Mouse (Mus musculus) olfactory bulb, adult 2 months (tissue): ENCODE measurements around the gene Utrn. TPM values are rescaled to one million over a fixed set of nuclear protein-coding genes. Genes with fewer than 3 reads are reported as not detected.

Experiments
- H3K27ac ChIP-seq: fragments of 200-500 bp; 2 replicates; pipeline ENCODE4 v1.5.1; 2012; ENCODE audit warnings: low read depth, low read length; ENCODE audit not compliant: insufficient read depth
- H3K4me1 ChIP-seq: fragments of 200-500 bp; 2 replicates; pipeline ENCODE4 v1.6.1; 2012; ENCODE audit warnings: low read length; ENCODE audit not compliant: control insufficient read depth, insufficient read depth
- H3K4me3 ChIP-seq: fragments of 200-500 bp; 2 replicates; pipeline ENCODE4 v1.5.1; 2012; ENCODE audit warnings: mild to moderate bottlenecking, low read depth, low read length, moderate library complexity; ENCODE audit not compliant: insufficient read depth
- CTCF ChIP-seq: fragments of 200-500 bp; IDR thresholded peaks from 2 replicates; pipeline ENCODE4 v1.5.1; 2012; ENCODE audit warnings: low read depth, mild to moderate bottlenecking, low read length, moderate library complexity; ENCODE audit not compliant: insufficient read depth
- POLR2A ChIP-seq: fragments of 200-500 bp; IDR thresholded peaks from 2 replicates; pipeline ENCODE4 v1.6.1; 2012; ENCODE audit warnings: mild to moderate bottlenecking, low read depth, low read length, moderate library complexity; ENCODE audit not compliant: insufficient read depth
- WGBS: fragments of 180-500 bp; shearing (Covaris S2); methylation state at CpG from one replicate; pipeline ENCODE4 v1.1.7; 2018; 5-methylcytosine and 5-hydroxymethylcytosine counted together
- polyA plus RNA-seq: library from polyadenylated mRNA; stranded (reverse); fragments of >200 nt; gene quantifications from 2 replicates; pipeline ENCODE4 v1.2.4, GENCODE M21; 2012; ENCODE audit warnings: low replicate concordance; ENCODE audit not compliant: missing spikeins, insufficient read depth, insufficient read length

Utrn gene
- polyA plus RNA-seq, 1 experiment: 80.1 TPM

DNA sequence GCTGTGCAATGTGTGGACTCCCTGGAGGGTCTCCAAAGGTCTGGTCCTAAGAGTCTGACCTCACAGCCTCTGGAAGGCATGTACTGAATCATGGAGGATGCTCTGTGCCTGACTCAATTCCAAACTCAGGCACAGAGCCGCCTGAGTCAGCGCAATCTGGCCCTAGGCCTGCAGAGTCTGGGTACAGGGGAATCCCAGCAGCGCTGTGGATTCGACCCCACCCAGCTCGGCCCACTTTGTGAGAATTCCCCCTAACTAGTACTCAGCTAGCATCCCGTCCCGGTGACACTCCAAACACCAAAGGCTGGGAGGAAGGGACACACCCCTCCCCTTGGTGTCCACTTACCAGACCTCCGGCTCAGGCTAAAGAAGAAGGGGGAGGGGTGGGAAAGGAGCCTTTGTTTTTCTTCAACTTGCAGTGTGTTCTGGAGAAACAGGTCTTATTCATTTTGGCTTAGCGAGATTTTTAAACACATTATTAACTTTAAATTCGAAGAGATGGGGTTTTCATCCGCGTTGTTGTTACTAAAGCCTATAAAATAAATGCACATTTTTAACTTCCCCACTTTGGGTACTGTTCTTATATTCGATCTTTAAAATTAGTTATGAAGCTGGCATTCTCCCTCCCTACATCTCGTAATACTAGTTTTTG is 9.6 kb upstream of the Utrn start:
- Histone ChIP-seq H3K4me3 (no peak overlapping the region), H3K4me1 (no peaks in the 10 kb centered on the region), H3K27ac (no peak overlapping the region)
- no peak for TF ChIP-seq POLR2A
- 34% methylated on average over 14 of the region's 14 CpGs for WGBS

DNA sequence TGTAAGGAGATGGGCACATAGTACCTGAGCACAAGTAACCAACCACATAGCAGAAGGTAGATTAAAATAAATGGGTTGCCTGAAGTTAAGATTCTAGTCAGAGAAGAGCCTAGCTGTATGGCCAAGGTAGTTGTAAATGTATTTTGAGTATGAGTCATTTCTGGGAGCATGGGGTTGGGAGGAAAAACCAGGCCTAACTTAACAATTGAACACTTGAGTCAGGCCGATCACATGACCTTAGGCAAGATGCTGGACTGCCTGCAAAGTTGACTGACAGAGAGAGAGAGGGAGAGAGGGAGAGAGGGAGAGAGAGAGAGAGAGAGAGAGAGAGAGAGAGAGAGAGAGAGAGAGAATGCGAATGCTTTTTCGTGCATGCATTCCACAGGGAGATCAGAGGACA is 7.3 kb upstream of the Utrn start:
- TF ChIP-seq POLR2A (no peak), CTCF (no peak)
- H3K4me3 ChIP-seq: no peak overlapping the region
- WGBS: 88% methylated on average over 3 of the region's 3 CpGs
- H3K4me1 ChIP-seq: no peaks in the 10 kb centered on the region
- no peak overlapping the region for H3K27ac ChIP-seq

DNA sequence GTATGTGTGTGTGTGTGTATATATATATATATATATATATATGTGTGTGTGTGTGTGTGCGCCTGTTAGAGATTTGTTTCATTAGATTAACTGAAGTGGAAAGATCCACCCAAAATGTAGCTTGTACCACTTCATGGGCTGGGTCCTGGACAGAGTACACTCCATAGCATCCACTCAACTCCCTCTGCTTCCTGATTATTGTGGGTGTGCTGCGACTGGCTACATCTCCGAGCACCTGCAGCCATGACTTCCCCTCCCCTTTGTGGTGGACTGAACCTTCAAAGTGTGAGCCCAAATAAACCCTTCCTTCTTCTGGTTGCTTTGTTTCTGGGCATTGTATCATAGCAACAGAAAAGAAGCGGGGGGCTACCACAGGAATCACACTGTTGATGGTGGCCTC is 6.2 kb upstream of the Utrn start:
- WGBS: 95% methylated on average over 4 of the region's 4 CpGs

DNA sequence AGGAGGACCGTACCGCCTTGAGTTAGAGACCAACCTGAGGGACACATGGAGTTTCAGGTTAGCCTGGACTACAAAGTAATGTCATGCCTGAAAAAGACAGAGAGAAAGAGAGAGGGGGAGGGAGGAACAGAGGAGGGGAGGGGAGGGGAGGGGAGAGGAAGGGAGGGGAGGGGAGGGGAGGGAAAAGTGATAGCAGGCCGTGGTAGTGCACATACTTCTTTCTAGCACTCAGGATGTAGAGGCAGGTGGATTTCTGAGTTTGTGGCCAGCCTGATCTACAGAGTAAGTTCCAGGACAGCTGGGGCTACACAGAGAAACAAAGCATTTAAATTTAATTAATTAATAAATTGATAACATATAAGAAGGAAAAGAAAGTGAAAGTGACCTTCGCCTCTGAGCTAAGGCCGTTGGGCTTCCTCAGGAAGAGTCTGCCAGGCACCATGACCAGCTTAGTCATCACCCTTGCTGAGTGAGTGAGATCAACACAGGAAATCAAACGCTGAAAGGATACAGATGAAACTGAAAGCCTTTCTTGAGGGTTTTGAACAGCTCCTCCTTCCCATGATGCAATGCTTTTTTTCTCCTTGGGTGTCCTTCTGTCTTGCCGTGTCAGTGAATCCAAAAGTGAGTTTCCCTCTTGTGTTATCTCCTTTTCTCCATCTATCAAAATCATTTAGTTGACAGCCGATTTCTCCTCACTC is 5.6 kb upstream of the Utrn start:
- 81% methylated on average over 8 of the region's 8 CpGs for WGBS
- no peak for TF ChIP-seq CTCF
- TF ChIP-seq POLR2A: no peak
- H3K4me3 ChIP-seq: no peak overlapping the region
- H3K4me1 ChIP-seq: no peaks in the 10 kb centered on the region
- no peak overlapping the region for H3K27ac ChIP-seq

More for the DNA sequence above, 6.2 kb upstream of the Utrn start:
- Histone ChIP-seq H3K4me3 (no peak overlapping the region), H3K4me1 (no peaks in the 10 kb centered on the region), H3K27ac (no peak overlapping the region)
- TF ChIP-seq POLR2A (no peak), CTCF (no peak)

DNA sequence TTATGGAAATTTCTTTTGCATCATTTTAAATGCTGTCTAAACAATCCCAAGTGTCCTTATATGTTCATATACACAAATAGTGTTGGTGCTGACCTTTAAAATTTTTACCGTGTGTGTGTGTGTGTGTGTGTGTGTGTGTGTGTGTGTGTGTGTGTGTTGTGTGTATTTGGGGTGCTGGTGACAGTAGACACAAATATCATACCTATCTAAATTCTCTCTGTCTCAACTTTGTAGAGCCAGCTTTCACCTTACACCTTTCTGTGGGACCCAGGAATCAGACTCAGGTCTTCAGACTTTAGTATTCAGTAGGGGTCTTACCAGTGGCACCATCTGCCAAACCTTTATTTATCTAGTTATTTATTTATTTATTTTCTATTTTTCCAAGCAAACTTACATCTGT is 681 bp upstream of the Utrn start:
- TF ChIP-seq POLR2A: no peak
- no peak for TF ChIP-seq CTCF
- WGBS: 77% methylated on average over 1 of the region's 1 CpGs
- Histone ChIP-seq H3K4me3 (no peak overlapping the region), H3K4me1 (peaks cover 14% of the 10 kb centered on the region), H3K27ac (no peak overlapping the region)

DNA sequence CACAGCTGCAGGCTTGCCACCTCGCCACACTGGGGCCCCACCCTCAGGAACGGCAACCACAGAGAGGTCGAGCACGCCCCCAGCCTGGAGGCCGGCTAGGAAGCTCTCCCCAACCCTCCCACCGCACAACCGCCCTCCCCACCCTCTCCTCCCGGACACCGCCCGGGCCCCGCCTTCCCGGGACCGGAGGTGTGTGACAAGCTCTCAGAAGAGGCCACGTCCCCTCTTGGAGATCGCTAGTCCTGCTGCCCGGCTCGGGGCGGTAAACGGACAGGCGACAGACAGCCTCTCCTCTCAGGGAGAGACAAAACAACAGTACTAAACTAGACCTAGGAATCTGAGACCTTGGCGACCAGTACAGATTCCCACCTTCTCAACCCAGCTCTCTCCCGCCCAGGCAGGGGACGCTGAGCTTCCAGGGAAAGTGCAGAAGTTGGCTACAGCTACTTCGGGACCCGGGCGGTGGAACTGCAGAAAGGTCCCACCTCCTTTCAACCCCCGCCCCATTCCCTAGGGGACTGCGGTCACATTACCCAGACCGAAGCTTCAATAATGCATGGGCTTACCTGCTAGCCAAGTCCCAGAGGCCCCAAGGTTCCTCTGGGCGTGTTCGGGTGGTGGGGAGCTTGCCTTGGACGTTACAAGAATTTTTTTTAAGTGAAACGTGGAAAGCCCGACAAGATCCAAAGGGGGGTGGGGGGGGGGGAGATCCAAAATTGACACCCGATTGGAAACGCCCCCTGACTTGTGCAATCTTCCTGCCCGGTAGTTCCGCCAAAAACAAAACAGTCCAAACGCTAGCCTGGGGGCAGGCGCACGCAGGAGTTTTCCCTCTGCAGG is 756 bp downstream of the Utrn start:
- under 1% methylated on average over 41 of the region's 41 CpGs for WGBS
- TF ChIP-seq CTCF: no peak
- TF ChIP-seq POLR2A: no peak
- Histone ChIP-seq H3K27ac (no peak overlapping the region), H3K4me3 (peak overlapping the region; percentile 71), H3K4me1 (peaks cover 14% of the 10 kb centered on the region)

DNA sequence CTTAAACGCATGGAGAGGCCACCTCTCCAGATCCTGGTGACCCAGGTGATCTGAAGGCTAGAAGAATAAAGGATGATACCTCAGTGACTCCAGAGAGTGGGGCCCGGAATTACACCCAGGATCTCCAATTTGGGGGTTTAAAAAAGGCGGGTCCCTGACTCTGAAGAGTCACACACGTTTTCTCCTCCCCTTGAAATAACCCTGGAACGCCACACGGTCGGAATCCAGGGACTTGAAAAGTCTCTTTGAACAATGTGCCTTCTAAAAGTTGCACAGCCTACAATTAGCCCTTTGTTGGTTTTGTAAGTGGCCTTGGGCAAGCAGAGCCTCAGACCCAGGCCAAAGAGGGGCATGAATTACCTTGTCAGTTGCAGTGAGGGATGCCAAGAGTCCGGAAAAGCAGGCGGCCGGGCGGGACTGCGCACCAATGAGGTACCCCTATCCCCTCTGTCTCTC is 1.4 kb downstream of the Utrn start:
- H3K27ac ChIP-seq: no peak overlapping the region
- no peak for TF ChIP-seq CTCF
- TF ChIP-seq POLR2A: no peak
- under 1% methylated on average over 12 of the region's 12 CpGs for WGBS
- peaks cover 14% of the 10 kb centered on the region for H3K4me1 ChIP-seq
- peak overlapping the region; percentile 71 for H3K4me3 ChIP-seq

DNA sequence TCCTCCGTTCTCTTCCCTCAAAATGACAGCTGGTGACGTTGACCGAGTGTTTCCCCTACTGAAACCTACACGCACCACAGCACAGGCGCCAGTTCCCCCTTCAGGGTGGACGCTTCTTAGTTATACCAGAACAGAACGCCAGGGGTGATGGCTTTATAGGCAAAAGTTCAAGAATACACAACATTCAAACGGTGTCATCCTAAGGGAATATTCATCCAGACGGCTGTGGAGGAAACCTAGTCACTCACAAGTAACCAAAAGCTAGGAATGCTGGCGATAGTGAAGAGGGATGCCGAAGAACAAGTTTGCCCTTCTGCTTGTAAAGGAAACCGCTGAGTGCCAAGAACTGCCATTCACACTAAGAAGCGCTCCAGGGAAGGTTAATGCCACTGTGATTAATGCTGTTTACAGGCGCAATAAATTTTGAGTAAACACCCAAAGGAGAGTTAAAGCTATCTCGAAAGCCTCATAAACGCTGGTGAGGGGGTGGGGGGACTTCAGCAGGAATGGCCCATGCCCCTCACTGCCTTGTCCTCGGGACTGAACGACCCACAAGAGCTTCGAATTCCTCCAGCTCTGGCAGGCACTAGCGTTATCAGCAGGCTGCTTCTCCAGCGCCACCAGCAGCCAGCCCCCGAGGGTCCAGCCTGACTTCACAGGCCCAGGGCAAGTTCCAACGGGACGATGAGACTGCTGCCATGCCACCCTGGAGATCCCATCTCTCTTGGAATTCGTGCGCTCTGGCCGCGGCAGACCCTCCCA is 2.0 kb downstream of the Utrn start:
- Histone ChIP-seq H3K4me3 (peak overlapping the region; percentile 71), H3K27ac (no peak overlapping the region), H3K4me1 (peaks cover 14% of the 10 kb centered on the region)
- WGBS: 15% methylated on average over 28 of the region's 28 CpGs
- TF ChIP-seq POLR2A: no peak
- TF ChIP-seq CTCF: no peak
